Mouse (Mus musculus): Measurements from ENCODE around the gene Jak3.

Gene Jak3

DNA sequence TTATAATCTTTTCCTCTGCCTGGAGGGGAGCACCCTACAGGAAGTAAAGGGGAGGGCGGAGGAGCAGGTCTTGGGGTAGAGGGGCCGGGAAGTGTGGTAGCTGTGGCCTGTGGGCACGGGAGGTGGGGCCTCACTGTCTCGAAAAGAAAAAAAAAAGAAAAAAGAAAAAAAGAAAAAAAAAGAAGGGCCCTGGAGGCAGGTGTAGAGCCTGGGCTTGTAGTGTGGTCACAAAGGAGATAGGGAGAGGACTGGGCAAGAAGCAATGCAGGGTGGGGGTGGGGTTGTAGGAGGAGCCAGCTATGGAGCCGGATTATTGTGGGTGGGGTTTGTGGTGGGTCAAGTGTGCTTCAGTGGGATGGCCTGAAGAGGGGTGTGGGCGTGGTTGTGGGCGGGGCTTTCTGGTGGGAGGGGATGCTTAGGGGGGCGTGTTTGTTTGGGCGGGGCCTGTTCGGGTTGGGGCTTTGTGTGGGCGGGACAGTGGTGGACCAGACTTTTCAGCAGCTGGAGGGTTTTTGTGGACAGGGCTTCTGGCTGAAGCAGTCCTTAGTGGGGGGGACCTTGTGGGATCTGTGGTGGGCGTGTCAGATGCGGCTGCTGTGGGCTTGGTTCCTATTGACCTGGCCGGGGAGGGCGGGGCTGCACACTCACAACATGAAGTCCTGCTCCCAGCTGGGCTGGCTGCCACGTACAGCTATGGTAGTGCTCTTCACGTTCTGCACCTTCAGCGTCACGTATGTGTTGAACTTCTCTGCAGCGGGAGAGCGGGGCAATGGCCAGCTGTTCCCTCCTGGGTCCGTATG, 10.6 kb upstream of the Jak3 start:
- peak; percentile 88 for DNase-seq (ENCODE audit: low spot score)

DNA sequence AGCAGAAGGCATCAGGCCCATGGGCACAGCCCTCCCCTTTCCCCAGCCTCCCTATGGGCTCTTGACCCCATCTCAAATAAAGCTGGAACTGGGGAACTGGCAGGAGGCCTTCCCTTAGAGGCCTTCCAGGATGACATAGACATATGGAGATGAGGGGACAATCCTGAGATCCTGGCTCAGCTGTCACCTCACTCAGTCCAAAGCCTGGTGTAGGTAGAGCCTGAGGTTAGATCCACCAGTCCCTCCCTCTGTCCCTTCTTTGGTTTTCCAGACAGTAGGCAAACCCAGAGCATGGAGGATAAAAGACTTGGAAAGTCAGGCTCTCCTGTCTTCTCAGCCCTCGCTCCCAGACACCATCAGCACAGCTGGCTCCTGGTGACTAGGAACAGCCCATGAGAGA, 9.2 kb upstream of the Jak3 start:
- no peak for DNase-seq (ENCODE audit: low spot score)

DNA sequence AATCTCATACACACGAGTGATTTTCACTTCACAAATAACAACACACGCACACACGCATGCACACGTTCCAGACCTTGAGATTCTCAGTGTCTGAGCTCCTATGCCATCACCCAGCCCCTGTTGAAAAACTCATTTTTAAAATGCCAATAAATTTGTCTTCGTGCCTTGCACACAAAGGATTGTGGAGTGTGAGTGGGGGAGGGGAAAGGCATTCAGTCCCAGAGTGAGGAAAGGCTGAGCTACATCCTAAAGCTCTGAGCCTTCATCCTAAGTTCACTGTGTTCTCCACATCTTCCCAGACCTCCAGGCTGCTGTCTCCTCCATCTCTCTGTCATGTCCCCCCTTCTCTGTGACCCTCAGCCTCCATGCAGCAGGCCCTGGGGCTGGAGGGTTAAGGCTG, 8.8 kb upstream of the Jak3 start:
- no peak for DNase-seq (ENCODE audit: low spot score)

DNA sequence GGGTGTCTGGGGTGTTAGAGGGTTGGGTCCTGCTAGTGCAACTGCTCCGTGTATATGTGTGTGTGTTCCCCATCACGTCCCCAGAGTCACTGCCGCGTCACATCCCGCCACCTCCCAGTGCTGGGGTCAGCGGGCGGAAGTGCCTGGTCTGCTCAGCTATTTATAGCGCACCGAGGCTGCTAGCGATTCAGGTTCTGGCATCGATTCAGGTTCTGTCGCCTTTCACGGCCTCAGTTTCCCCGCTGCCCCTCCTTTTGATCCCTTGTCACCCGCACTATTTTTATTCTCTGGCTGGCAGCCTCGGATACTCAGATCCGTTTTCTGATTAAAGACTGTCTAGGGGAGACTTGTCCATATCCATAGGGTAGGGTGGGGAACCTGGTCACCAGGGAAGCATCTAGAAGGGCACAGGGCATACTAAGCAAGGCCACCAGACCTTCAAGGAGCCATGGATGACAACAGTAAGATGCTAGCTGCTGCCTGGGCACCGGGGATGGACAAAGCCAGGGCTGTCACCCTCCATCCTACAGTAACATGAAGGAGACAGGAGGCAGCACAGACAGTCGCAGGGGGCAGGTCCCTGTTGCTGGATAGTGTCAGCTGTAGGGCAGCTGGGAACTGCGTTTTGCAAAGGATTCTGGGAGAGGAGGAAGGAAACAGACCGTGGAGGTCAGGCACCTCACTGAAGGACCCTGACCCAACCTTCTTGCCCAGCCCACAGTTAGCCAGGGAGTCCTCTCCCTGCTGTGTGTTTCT, 7.7 kb upstream of the Jak3 start:
- no peak for DNase-seq (ENCODE audit: low spot score)

DNA sequence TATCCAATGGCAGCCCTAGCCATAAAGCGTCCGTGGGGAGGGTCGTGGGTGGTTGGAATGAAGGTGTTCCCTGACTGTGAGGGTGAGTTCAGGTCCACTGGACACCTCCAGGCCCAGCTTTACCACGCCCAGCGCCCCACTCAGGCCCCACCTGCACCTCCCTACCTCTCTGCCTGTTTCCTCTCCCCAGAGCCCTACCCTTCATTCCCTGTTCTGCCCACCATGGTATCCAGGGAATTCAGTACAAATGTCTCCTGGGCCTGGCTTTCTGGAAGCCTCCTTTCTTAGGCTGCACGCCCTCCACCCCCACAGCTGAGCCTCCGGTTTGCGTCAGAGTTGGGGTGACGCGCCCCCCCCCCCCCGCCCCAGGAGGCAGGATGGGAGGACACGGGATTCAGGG, 5.9 kb upstream of the Jak3 start:
- DNase-seq (ENCODE audit: low spot score): no peak

DNA sequence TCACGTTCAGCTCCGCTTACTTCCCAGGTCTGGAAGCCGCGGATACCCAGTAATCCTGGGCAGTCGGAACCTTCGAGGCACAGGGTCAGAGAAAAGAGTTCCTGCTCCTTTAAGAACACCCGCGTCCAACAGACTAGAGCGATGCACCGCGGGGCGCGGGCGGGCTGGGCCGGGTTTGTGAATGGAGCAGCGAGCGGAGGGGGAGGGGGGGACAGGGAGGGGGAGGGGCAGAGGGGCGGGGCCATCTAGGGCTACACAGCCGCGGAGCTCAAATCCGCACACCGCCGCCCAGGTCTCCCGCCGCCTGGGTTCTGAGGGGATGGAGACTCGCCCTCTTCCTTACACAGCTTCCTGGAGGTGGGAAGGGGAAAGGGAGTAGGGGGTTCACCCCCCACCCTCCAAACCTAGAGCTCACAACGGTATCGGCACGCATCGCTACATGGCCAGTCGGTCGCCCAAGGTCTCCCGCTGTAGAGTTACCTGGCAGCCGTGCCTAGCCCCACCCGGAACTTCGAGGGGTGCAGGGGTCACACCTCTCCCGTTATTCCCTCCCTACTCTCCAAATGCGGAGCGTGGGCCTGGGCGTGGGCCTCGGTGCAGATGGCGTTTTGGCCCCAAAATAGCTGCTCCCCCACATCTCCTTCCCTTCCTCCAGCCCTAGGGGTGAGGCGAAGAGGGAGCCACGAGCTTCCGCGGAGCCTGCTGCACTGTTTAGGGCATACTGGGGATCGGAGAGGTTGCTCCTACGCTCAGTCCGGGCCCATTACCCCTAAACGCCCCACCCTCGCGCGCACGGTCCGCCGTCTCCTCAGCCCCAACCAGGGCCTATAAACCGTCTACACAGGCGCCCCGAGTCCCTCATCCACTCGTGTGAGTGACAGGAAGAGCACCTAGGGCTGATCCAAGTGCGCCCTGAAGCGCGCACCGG, 5.2 kb upstream of the Jak3 start:
- DNase-seq (ENCODE audit: low spot score): peak; percentile 82

DNA sequence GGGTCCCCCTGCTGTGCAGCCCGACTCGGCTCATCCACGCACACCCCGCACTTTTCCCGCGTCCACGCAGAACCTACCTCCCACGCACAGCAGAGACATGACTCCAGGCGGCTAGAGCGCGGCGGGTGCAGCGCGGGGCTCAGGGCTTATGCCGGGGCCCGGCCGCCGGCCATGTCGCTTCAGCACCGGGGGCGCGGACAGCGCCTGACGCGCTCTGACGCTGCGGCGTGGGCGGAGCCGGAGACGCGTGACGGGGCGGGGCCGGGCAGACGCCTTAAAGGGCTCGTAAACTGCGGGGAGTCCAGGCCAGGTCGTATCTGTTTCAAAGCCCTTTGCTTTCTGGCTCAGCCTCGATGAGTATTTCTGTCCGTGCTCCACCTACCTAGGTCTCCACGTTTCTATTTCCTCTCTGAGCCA, 4.5 kb upstream of the Jak3 start, which contains the start of gene Unc13a:
Gene Unc13a (minus strand): TSS at position 209 of the 417 bp plus-strand sequence.
- DNase-seq (ENCODE audit: low spot score): peak; percentile 92

DNA sequence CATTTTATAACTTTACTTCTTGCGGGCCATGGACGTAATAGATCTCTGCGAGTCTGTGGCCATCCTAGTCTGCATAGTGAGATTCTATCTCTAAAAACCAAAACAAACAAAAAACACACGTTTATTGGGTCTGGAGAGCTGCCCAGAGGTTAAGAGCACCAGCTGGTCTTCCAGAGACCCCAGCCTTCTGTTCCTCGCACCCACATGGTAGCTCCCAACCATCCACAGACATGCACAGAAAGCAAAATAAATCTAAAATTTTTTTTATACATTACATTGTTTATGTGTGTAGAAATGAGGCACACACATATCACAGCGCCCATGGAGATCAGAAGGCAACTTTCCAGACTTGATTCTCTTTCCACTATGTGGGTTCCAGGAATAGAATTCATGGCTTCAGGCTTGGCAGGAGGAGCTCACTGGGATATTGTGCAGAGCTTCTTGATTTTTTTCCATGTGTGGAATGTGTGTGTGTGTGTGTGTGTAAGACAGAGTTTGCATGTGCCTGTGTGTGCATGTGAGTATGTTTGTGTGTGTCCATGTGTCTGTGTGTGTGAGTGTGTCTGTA, 3.8 kb upstream of the Jak3 start:
- DNase-seq (ENCODE audit: low spot score): no peak

DNA sequence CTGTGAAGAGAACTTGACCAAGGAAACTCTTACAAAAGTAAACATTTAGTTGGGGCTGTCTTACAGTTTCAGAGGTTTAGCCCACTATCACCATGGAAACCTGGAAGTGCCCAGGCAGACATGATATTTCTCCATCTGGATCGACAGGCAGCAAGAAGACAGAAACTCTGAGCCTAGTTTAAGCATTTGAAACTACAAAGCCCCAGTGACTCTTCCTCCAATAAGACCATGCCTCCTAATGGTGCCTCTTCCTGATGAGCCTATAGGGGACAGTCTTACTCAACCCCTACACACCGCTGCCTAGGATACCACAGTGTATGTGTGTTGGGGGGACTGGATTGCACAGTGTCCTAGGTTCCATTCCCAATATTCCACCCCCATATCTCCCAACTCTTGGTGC, 2.0 kb upstream of the Jak3 start:
- DNase-seq (ENCODE audit: low spot score): no peak

DNA sequence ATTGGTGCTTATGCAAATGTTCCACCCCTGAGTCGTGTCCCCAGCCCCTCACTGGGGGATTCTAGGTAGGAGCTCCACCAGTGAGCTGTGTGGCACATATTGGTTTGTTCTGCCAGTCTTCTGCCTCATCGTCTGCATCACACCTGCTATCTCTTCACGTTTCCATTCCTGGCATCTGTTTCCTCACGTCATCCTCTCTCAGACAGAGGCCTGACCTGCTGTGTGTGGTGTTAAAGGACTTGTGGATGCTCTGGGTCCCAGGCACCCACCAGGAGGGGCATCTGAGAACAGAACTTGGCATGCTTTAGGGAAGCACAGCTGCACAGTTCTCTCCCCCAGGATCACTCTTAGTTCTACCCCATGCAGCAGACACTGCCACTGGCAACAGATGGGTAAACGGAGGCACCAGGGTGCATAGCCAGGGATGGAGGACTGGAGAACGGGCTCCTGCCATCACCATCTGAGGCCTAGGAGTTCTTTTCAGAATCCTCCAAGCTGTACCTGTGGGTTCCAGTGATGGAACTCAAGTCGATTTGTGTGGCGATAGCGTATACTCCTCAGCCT, 558 bp upstream of the Jak3 start:
- DNase-seq (ENCODE audit: low spot score): no peak

DNA sequence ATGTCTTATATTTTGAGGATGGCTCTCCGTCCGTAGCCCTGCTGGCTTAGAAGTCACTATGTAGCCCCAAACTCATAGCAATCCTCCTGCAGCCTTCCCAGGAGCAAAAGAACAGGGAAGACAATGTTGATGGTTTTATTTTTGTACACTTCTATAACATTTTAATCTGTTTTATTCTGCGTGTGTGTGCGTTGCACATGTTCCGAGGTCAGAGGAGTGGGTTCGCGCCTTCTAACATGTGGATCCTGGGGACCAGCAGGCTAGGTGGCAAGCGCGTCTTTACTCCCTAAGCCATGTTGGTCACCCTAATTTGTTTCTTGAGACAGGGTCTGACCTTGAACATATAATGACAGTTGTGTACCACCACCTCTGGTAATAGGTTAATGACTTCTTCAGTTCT, 707 bp downstream of the Jak3 start:
- DNase-seq (ENCODE audit: low spot score): no peak

DNA sequence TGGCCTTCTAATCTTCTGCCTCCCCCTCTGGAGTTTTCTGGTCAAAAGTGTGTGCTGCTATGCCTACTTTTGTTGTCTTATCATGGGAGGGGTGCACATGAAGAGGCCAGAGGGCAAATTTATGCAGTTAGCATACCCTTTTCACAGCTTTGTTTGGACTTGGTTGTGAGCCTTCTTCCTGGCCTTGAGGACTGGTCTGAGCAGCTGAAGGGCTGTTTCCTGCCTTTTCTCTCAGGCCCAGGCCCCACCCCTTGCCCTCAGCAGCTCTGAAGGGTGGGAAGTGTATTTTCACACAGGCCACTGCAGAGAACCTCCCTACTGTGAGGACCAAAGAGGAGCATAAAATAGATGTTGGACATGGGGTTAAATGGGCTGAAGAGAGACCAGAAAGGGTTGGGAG, 1.5 kb downstream of the Jak3 start:
- no peak for DNase-seq (ENCODE audit: low spot score)

DNA sequence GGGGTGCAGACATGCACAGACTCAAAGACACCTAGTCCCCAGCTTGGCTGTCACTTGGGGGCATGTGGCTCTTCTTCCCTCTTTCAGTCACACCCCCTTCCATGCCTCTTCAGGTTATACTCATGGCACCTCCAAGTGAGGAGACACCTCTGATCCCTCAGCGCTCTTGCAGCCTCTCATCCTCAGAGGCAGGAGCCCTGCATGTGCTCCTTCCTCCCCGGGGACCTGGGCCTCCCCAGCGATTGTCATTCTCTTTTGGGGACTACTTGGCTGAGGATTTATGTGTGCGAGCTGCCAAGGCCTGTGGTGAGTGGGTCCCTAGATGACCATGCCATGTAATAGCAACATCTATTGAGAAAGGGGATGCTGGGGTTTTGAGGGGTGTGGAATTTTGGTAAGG, 2.1 kb downstream of the Jak3 start:
- DNase-seq (ENCODE audit: low spot score): no peak

DNA sequence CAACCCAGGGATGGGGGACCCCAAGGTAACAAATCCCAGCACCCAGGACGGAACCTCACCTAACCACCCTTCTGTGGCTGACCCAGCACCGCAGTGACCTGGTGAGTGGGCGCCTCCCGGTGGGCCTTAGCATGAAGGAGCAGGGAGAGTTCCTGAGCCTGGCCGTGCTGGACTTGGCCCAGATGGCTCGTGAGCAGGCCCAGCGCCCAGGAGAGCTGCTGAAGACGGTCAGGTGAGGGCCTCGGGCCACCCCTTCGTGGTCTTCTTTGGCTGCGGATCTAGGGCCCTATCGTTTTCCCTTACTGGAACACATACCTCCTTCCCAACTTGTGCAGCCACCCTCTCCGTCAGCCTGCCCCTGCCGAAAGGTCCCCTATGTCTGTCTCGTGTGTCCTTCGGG, 3.0 kb downstream of the Jak3 start:
- DNase-seq (ENCODE audit: low spot score): no peak

DNA sequence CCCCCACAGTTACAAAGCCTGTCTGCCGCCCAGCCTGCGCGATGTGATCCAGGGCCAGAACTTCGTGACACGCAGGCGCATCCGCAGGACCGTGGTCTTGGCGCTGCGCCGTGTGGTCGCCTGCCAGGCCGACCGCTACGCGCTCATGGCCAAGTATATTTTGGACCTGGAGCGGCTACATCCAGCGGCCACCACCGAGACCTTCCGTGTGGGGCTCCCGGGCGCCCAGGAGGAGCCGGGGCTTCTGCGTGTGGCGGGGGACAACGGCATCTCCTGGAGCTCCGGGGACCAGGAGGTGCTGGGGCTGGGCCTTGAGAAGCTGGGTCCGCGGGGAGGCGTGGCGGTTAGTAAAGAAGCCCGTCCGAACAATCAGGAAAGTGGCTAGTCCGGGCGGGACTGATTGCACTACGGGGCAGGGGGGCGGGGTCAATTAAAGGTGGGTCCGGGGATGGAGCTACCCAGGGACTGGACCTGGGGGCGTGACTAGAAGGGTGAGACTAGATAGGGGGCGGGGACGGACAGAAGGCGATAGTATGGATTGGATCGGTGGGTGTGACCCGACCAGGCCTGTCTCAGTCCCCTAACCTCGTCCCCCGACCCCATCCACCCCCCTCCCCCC, 3.6 kb downstream of the Jak3 start:
- DNase-seq (ENCODE audit: low spot score): no peak

DNA sequence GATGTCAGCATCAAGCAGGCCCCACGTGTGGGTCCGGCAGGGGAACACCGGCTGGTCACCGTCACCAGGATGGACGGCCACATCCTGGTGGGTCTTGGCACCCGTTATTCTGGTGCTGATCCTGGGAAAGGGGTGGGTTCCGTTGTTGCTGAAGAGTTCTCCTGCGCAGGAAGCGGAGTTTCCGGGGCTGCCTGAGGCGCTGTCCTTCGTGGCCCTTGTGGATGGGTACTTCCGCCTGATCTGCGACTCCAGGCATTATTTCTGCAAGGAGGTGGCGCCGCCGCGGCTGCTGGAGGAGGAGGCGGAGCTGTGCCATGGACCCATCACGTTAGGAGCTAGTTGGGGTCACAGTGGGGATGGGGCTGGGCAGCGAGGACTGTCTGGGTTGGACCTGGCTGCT, 4.4 kb downstream of the Jak3 start:
- DNase-seq (ENCODE audit: low spot score): no peak

DNA sequence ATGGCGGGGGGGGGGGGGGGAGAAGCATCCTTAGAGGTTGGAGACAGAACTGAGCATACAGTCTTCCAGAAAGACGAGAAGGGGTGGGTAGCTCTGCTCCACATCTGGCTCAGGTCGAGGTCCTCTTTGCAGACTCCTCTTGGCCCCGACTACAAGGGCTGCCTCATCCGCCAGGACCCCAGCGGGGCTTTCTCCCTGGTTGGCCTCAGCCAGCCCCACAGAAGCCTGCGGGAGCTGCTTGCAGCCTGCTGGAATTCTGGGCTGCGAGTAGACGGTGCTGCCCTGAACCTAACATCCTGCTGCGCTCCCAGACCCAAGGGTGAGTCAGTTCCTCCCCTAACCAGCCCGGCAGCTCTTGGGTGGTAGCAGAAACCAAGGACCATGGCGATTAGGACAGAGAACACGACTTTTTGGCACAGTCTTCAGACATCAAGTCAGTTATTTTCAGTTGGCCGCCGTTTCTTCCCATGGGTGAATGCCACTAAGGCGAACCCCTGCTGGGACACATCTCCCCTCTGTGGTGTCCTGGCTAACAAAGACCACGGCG, 5.3 kb downstream of the Jak3 start:
- no peak for DNase-seq (ENCODE audit: low spot score)

DNA sequence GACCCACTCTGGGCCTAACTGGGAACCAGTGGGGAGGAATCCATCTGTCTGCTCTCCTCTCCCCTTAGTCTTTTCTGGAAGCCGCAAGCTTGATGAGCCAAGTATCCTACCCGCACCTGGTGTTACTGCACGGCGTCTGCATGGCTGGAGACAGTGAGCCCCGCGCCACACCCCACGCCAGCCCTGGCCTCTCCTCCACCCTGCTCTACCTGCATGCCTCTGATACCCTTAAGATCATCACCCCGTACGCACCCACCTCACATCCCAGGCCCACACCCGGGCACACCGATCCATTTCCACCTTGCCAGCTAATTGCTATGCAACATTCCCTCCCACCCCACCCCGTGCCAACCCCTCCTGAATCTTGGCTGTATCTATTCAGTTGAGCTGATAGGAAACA, 6.7 kb downstream of the Jak3 start:
- DNase-seq (ENCODE audit: low spot score): no peak

DNA sequence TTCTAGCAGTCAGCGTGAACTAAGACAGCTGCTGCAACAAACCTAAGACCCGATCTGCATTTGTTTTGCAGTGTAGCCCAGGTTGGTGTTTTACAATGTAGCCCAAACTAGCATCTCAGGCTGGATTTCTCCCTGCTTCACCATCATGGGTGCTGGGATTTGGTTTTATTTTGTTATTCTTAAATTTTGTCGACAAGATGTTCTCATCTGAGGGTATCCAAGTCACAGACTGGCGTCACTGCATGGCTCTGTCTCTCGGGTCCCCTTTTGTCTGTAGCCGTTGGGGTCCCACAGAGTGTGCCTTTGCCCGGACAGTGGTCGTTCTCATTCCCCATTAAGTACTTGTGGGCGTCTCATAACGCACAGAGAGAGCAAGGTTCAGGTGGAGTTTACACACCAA, 8.6 kb downstream of the Jak3 start:
- DNase-seq (ENCODE audit: low spot score): no peak

DNA sequence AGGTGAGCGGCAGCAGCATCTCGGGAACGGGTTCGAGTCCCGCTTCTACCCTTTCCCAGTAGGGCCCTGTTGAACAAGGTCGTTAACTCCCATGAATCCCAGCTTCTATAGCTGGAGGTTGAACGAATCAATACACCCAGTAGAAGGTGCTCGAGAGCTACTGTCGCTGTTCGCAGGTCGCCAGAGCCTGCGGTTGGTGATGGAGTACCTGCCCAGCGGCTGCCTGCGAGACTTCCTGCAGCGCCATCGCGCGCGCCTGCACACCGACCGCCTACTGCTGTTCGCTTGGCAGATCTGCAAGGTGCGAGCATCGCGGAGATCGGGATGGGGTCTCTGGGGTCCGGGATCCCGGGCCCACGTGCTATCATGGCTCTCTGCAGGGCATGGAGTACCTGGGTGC, 9.5 kb downstream of the Jak3 start:
- no peak for DNase-seq (ENCODE audit: low spot score)

DNA sequence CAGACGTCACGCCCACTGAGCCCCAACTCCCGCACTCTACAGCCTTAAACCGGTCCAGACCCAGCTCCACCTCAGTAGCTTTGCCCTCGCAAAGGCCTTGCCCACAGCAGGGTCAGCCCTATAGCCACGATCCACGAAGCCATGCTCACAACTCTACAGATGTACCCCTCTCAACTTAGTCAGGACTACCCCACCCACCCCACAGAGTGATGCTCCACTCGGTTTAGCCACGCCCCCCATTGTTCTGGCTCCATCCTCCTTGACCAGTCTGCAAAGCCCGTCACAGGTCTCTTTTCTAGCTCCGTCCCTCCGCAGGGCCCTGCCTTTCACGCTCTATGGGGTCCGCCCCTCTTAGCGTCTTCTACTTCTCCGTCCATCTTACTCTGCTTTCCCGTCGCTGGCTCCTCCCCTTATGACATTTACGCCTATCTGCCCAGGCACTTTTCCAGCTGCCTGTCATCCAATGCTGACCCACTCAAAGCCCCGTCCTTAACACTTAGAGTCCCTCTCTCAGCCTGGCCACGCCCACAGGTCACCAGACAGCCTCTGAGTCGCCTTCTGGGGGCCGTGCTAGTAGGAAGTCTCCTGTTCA, 10.1 kb downstream of the Jak3 start:
- no peak for DNase-seq (ENCODE audit: low spot score)

Measured in retina, embryonic 14.5 days (tissue).